Mouse (Mus musculus): ENCODE measurements at regions not wholly inside any gene's neighbourhood (a gene's known extent, or its start where the extent isn't known, plus 50 kb on each side); places are given as distances from the start of the nearest gene placed in this dataset.
A peak's percentile ranks its signal among the peaks of the same experiment; 100 is the strongest.

DNA sequence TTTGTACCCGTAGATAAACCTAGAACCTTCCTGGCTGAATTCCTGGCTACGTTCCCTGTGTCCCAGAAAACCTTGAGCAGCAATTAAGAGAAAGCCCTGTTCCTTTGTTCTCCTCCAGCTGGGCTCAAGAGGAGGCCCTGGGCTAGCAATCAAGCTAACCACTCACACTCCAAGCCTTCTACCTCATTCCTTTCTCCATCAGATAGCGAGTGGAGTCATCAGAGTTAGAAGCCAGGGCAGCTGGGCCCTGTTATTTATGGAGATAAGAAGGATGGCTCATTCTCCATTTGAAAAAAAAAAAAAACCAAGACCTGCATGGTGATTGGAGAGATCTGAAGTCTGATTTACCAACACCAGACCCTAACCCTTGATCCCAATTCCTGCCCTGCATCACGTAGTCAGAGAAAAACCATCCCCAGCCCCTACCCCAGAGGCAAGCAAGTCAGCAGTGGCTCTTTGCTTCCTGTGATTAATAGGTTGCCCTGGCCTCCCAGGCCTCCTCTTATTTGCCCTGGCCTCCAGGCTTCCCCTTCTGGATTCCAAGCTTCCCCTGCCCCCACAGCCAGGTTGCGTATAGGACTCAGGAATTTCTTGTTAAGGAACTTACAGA lies 181.3 kb upstream of the Bcor start:
- H3K4me1 ChIP-seq (ENCODE audit: control insufficient read depth, insufficient read depth, low read length), result no peaks in the 10 kb centered on the region
- H3K36me3 ChIP-seq (ENCODE audit: control insufficient read depth, insufficient read depth, low read length), result no peaks in the 10 kb centered on the region
- H3K9me3 ChIP-seq (ENCODE audit: control insufficient read depth, low read length), result no peaks in the 10 kb centered on the region
- H3K27ac ChIP-seq (ENCODE audit: low read length), result no peak overlapping the region
- H3K4me2 ChIP-seq (ENCODE audit: low read depth, low read length), result no peak overlapping the region
- H3K4me3 ChIP-seq (ENCODE audit: low read length), result no peak overlapping the region
- WGBS, result 65% methylated on average over 4 of the region's 5 CpGs
- ATAC-seq, result no peak
- H3K9ac ChIP-seq (ENCODE audit: low read depth, low read length), result no peak overlapping the region
- no peaks in the 10 kb centered on the region for H3K27me3 ChIP-seq (replicated peaks; ENCODE audit: control insufficient read depth, insufficient read depth, low read length)

DNA sequence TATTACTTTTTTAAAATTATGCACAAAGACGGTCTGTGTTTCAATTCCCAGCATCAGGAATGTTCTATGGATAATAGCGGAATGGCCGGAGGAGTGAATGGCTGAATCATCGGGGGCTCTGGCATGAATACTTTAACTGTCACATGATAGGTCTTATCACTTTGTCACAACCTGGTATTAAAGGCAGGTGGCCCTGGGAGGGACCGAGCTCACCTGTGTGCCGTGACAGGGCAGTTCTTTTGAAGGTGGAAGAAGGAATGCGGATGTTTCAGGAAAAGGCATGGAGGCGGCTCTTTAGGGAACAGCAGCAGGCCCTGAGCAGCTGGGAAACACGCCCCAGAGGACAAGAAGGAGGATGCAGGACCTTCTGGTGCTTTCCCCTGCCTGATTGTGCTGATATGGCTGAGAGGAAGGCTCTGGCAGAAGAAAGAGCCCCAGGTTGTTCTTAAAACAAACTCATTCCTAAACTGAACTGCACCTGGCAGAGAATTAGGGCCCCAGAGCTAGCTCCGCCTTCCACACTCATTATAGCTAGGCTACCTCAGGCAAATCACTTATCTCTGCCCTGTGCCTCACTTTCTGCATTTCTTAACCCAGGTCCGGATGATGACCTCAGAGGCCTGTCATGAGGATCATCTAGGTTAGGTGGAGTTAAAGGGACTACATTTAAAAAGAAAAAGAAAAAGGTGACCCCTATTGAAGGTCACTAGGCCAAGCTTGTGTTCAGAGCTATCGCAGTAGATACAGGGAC lies 184.8 kb upstream of the Bcor start:
- H3K36me3 ChIP-seq (ENCODE audit: control insufficient read depth, insufficient read depth, low read length), result no peaks in the 10 kb centered on the region
- no peaks in the 10 kb centered on the region for H3K9me3 ChIP-seq (ENCODE audit: control insufficient read depth, low read length)
- no peak overlapping the region for H3K4me2 ChIP-seq (ENCODE audit: low read depth, low read length)
- ATAC-seq, result peak; percentile 87
- no peak overlapping the region for H3K27ac ChIP-seq (ENCODE audit: low read length)
- no peak overlapping the region for H3K9ac ChIP-seq (ENCODE audit: low read depth, low read length)
- 72% methylated on average over 12 of the region's 12 CpGs for WGBS
- no peaks in the 10 kb centered on the region for H3K4me1 ChIP-seq (ENCODE audit: control insufficient read depth, insufficient read depth, low read length)
- H3K4me3 ChIP-seq (ENCODE audit: low read length), result no peak overlapping the region
- H3K27me3 ChIP-seq (replicated peaks; ENCODE audit: control insufficient read depth, insufficient read depth, low read length), result no peaks in the 10 kb centered on the region

DNA sequence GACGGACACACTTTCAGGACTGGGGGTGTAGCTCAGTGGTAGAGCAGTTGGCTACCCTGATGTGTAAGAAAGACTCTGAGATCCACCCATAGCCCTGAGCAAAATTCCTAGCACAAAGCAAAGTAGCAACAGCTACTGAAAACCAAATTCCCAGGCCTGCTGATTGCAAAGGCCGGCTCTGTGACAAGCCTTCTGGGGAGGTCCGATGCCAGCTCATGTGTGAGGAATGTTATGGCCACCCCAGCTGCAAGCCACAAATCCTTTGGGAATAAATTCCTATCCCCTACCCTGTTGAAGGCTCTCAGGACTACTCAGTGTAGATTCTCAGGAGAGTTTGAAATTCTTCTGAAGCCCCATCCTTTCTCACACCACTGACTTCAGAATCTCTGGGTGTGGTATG lies 186.7 kb upstream of the Bcor start:
- Histone ChIP-seq H3K4me3 (ENCODE audit: low read length) (no peak overlapping the region), H3K27me3 (replicated peaks; ENCODE audit: control insufficient read depth, insufficient read depth, low read length) (no peaks in the 10 kb centered on the region), H3K9ac (ENCODE audit: low read depth, low read length) (no peak overlapping the region), H3K4me2 (ENCODE audit: low read depth, low read length) (no peak overlapping the region), H3K9me3 (ENCODE audit: control insufficient read depth, low read length) (no peaks in the 10 kb centered on the region), H3K4me1 (ENCODE audit: control insufficient read depth, insufficient read depth, low read length) (no peaks in the 10 kb centered on the region), H3K27ac (ENCODE audit: low read length) (no peak overlapping the region), H3K36me3 (ENCODE audit: control insufficient read depth, insufficient read depth, low read length) (no peaks in the 10 kb centered on the region)
- ATAC-seq, result no peak
- WGBS, result 80% methylated on average over 3 of the region's 3 CpGs

DNA sequence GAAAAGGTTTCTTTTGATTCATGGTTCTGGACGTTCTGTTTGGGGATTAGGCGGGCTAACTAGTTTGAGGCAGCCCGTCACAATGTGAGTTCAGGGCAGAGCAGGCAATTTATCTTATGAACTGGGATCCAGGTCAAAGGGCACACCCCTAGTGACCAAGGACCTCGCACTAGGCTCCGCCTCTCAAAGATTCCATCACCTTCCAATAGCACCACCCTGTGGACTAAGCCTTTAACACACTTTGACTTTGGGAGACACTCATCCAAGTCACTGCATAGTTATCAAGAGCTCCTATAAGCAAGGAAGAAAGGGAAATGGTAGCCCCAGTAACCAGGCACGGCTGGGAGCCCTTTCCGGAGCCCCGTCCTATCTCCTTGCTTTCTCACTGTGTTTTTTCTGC lies 188.0 kb upstream of the Bcor start:
- H3K4me1 ChIP-seq (ENCODE audit: control insufficient read depth, insufficient read depth, low read length), result no peaks in the 10 kb centered on the region
- WGBS, result 72% methylated on average over 8 of the region's 8 CpGs
- no peak overlapping the region for H3K9ac ChIP-seq (ENCODE audit: low read depth, low read length)
- H3K27ac ChIP-seq (ENCODE audit: low read length), result no peak overlapping the region
- no peak overlapping the region for H3K4me2 ChIP-seq (ENCODE audit: low read depth, low read length)
- no peaks in the 10 kb centered on the region for H3K27me3 ChIP-seq (replicated peaks; ENCODE audit: control insufficient read depth, insufficient read depth, low read length)
- no peak for ATAC-seq
- H3K36me3 ChIP-seq (ENCODE audit: control insufficient read depth, insufficient read depth, low read length), result no peaks in the 10 kb centered on the region
- no peak overlapping the region for H3K4me3 ChIP-seq (ENCODE audit: low read length)
- no peaks in the 10 kb centered on the region for H3K9me3 ChIP-seq (ENCODE audit: control insufficient read depth, low read length)

DNA sequence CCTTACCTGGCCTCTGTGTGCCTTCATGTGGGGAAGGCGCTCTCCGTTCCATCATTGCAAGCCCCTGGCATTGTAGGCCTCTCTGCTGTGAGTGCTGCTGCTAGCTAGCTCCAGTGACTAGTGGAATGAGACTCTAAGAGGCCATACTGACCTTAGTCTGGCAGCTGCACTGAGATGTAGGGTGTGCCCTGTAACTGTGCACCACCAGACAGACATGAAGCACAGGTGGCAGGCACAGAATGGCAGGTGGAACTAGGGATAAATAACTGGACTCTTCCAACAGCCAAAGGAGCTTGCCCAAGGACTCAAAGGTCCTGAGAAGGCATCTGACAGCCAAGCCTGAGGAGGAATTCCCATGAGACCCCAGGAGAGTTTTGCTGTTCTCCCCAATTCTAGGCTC lies 194.7 kb upstream of the Bcor start:
- no peak overlapping the region for H3K9ac ChIP-seq (ENCODE audit: low read depth, low read length)
- no peak for ATAC-seq

DNA sequence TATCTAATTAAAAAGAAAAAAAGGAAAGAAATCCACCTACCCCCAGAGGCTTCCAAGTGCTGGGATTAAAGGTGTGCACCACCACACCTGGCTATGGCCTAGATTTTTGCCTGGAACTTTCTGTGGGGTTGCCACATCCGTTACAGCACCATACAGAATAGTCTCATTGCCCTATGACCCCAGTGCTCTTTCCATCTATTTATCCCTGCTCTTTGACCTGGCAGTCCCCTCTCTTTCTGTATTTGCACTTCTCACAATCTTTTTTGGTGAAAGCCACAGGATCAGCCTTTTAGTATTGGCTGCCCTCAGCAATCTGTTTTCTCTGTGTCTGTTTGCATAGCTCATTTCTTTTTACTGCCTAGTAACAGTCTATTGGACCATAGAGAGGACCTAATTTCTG lies 197.9 kb upstream of the Bcor start:
- no peak overlapping the region for H3K9ac ChIP-seq (ENCODE audit: low read depth, low read length)
- no peak overlapping the region for H3K4me3 ChIP-seq (ENCODE audit: low read length)
- no peaks in the 10 kb centered on the region for H3K9me3 ChIP-seq (ENCODE audit: control insufficient read depth, low read length)
- H3K4me2 ChIP-seq (ENCODE audit: low read depth, low read length), result no peak overlapping the region
- WGBS, result 64% methylated on average over 1 of the region's 1 CpGs
- no peaks in the 10 kb centered on the region for H3K36me3 ChIP-seq (ENCODE audit: control insufficient read depth, insufficient read depth, low read length)
- no peaks in the 10 kb centered on the region for H3K27me3 ChIP-seq (replicated peaks; ENCODE audit: control insufficient read depth, insufficient read depth, low read length)
- no peaks in the 10 kb centered on the region for H3K4me1 ChIP-seq (ENCODE audit: control insufficient read depth, insufficient read depth, low read length)
- H3K27ac ChIP-seq (ENCODE audit: low read length), result no peak overlapping the region
- ATAC-seq, result no peak

More for the DNA sequence above, 194.7 kb upstream of the Bcor start:
- Histone ChIP-seq H3K9me3 (ENCODE audit: control insufficient read depth, low read length) (no peaks in the 10 kb centered on the region), H3K4me3 (ENCODE audit: low read length) (no peak overlapping the region), H3K4me2 (ENCODE audit: low read depth, low read length) (no peak overlapping the region), H3K27ac (ENCODE audit: low read length) (no peak overlapping the region), H3K27me3 (replicated peaks; ENCODE audit: control insufficient read depth, insufficient read depth, low read length) (no peaks in the 10 kb centered on the region), H3K36me3 (ENCODE audit: control insufficient read depth, insufficient read depth, low read length) (no peaks in the 10 kb centered on the region), H3K4me1 (ENCODE audit: control insufficient read depth, insufficient read depth, low read length) (no peaks in the 10 kb centered on the region)
- WGBS, result 95% methylated on average over 2 of the region's 2 CpGs

DNA sequence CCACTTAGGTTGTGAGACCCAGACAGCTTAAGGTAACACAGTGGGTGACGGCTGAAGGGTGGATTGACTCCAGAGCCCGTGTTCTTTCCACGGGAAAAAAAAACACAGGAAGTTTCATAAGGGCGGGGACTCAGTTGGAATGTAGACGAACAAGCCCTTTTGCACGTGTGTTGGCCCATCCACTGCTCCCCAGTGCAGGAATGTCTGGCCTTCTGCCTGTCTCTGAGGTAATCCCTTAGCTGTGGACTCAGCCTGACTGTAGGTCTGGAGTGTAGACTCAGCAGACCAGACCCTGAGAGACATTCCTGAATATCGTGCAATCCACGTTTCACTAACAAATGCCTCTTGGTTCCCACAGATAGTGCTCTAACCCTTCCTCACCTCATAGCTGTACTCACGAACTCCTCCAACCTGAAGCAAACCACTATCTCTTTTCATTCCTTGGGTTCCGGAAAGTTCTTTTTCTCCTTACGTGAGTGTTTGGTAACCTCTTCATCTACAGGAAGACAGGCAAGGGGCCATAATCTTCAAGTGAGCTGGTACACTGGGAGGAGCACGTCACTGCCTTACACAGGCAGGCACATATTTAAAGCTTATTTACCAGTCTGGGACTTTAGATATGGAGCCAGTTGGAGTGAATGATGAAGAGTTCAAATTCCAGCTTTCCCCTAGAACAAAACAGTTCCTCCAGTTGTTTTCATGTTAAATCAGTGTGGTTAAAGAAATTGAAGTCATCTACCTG lies 205.6 kb upstream of the Bcor start:
- no peak overlapping the region for H3K4me2 ChIP-seq (ENCODE audit: low read depth, low read length)
- WGBS, result 55% methylated on average over 12 of the region's 12 CpGs
- H3K27me3 ChIP-seq (replicated peaks; ENCODE audit: control insufficient read depth, insufficient read depth, low read length), result no peaks in the 10 kb centered on the region
- no peak overlapping the region for H3K27ac ChIP-seq (ENCODE audit: low read length)
- no peaks in the 10 kb centered on the region for H3K9me3 ChIP-seq (ENCODE audit: control insufficient read depth, low read length)
- no peak overlapping the region for H3K9ac ChIP-seq (ENCODE audit: low read depth, low read length)
- no peaks in the 10 kb centered on the region for H3K36me3 ChIP-seq (ENCODE audit: control insufficient read depth, insufficient read depth, low read length)
- H3K4me3 ChIP-seq (ENCODE audit: low read length), result no peak overlapping the region
- ATAC-seq, result peak; percentile 56; the same call in 1 of the 2 replicates
- H3K4me1 ChIP-seq (ENCODE audit: control insufficient read depth, insufficient read depth, low read length), result no peaks in the 10 kb centered on the region

DNA sequence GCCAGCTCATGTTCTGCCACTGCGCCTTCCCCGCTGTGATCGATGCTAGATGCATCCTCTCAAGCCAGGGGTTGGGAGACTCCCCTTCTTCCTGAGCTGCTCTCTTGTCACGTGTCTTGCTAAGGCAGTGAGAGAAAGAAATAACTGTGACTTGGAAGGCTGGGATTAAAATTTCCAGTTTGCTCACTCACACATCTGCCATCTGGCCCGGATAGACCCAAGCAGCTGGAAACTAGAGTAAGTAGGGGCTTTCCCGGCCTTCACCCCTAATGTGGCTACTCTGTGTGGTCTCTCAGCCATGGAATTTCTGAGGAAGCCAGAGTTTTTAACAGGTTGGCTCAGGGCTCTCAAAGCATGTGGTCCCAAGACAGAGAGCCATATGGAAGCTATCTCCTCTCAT lies 206.6 kb upstream of the Bcor start:
- no peak overlapping the region for H3K9ac ChIP-seq (ENCODE audit: low read depth, low read length)
- no peak overlapping the region for H3K27ac ChIP-seq (ENCODE audit: low read length)
- no peaks in the 10 kb centered on the region for H3K4me1 ChIP-seq (ENCODE audit: control insufficient read depth, insufficient read depth, low read length)
- no peaks in the 10 kb centered on the region for H3K36me3 ChIP-seq (ENCODE audit: control insufficient read depth, insufficient read depth, low read length)
- H3K4me2 ChIP-seq (ENCODE audit: low read depth, low read length), result no peak overlapping the region
- 80% methylated on average over 6 of the region's 6 CpGs for WGBS
- H3K9me3 ChIP-seq (ENCODE audit: control insufficient read depth, low read length), result no peaks in the 10 kb centered on the region
- ATAC-seq, result no peak
- no peaks in the 10 kb centered on the region for H3K27me3 ChIP-seq (replicated peaks; ENCODE audit: control insufficient read depth, insufficient read depth, low read length)
- no peak overlapping the region for H3K4me3 ChIP-seq (ENCODE audit: low read length)

DNA sequence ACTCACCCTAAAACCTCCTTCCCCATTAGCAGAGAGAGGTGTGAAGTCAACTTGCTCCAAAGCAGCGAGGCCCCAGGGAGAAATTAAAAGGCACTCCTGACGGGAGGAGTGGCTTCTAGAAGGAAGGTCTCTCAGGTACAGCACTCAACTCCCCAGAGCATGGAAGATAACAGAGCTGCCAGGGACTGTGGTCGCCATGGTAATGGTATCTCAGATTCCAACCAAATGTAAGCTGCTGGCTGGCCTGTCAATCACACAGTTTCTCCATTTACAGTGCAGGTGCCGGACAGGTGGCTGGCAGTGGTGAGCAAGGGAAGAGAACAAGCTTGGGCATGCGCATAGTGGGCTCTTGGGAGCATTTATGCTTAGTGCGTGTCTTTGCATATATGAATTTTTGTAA lies 213.5 kb upstream of the Bcor start:
- H3K4me3 ChIP-seq (ENCODE audit: low read length), result no peak overlapping the region
- 70% methylated on average over 6 of the region's 6 CpGs for WGBS
- H3K4me1 ChIP-seq (ENCODE audit: control insufficient read depth, insufficient read depth, low read length), result peaks cover 3% of the 10 kb centered on the region; the same call in 1 of the 2 replicates
- no peak overlapping the region for H3K27ac ChIP-seq (ENCODE audit: low read length)
- peak; percentile 36; the same call in 1 of the 2 replicates for ATAC-seq
- H3K9me3 ChIP-seq (ENCODE audit: control insufficient read depth, low read length), result no peaks in the 10 kb centered on the region
- 0 out of 2 replicates have a peak, but pooled peaks cover 6% of the 10 kb centered on the region for H3K27me3 ChIP-seq (replicated peaks; ENCODE audit: control insufficient read depth, insufficient read depth, low read length)
- no peaks in the 10 kb centered on the region for H3K36me3 ChIP-seq (ENCODE audit: control insufficient read depth, insufficient read depth, low read length)
- no peak overlapping the region for H3K9ac ChIP-seq (ENCODE audit: low read depth, low read length)
- H3K4me2 ChIP-seq (ENCODE audit: low read depth, low read length), result no peak overlapping the region

Measured in intestine, embryonic 16.5 days (tissue).